Mouse (Mus musculus) heart, postnatal 25 days (tissue): ENCODE results near the gene Fam19a5. TPM values are rescaled to one million over a fixed set of nuclear protein-coding genes. Genes with fewer than 3 reads are reported as not detected.

ENCODE experiments used
- DNase-seq: peaks from one replicate; pipeline ENCODE4 v3.0.0; 2022; ENCODE audit warnings: low spot score
- intact Hi-C: fragments of 180-260 bp; cut with DNase I; formaldehyde crosslinking; loops from one replicate; pipeline ENCODE4 v1.15.1; 2025
- total RNA-seq, 2 experiments: library from RNA; stranded (reverse); gene quantifications; 2 replicates each; pipeline ENCODE4 v1.2.3; 2021

Gene Fam19a5
- total RNA-seq, 2 experiments from 2014 or later = 2.2 to 3.1 TPM

GRCm38 (mm10) chr15:87654551-87654950, 110.5 kb downstream of the Fam19a5 start:
- intact Hi-C loops = no loop called here
- DNase-seq = no peak

GRCm38 (mm10) chr15:87656496-87657155, 112.5 kb downstream of the Fam19a5 start:
- intact Hi-C loops = no loop called here

GRCm38 (mm10) chr15:87659729-87660128, 115.6 kb downstream of the Fam19a5 start:
- intact Hi-C loops = no loop called here

More at GRCm38 (mm10) chr15:87656496-87657155, 112.5 kb downstream of the Fam19a5 start:
- DNase-seq = no peak

GRCm38 (mm10) chr15:87661954-87662353, 117.9 kb downstream of the Fam19a5 start:
- intact Hi-C loops = no loop called here
- DNase-seq = no peak

More at GRCm38 (mm10) chr15:87659729-87660128, 115.6 kb downstream of the Fam19a5 start:
- DNase-seq = no peak

- no peak for DNase-seq
- intact Hi-C loops = no loop called here
These were observed 122.1 kb downstream of the Fam19a5 start for GRCm38 (mm10) chr15:87666041-87666750.

- intact Hi-C loops = no loop called here
- DNase-seq = no peak
These were observed 123.3 kb downstream of the Fam19a5 start for GRCm38 (mm10) chr15:87667416-87667815.

- no peak for DNase-seq
- intact Hi-C loops = no loop called here
These were observed 124.0 kb downstream of the Fam19a5 start for GRCm38 (mm10) chr15:87668112-87668511.

- intact Hi-C loops = no loop called here
These were observed 127.8 kb downstream of the Fam19a5 start for GRCm38 (mm10) chr15:87671929-87672328.

GRCm38 (mm10) chr15:87678711-87679110, 134.6 kb downstream of the Fam19a5 start:
- intact Hi-C loops = no loop called here
- DNase-seq = no peak

More at GRCm38 (mm10) chr15:87671929-87672328, 127.8 kb downstream of the Fam19a5 start:
- DNase-seq = no peak

- DNase-seq = no peak
- intact Hi-C loops = no loop called here
These were observed 138.3 kb downstream of the Fam19a5 start for GRCm38 (mm10) chr15:87682410-87682809.

GRCm38 (mm10) chr15:87686415-87687040, 142.4 kb downstream of the Fam19a5 start:
- intact Hi-C loops = no loop called here
- no peak for DNase-seq

GRCm38 (mm10) chr15:87691271-87691955, 147.3 kb downstream of the Fam19a5 start:
- DNase-seq = no peak
- intact Hi-C loops = no loop called here

- intact Hi-C loops = no loop called here
- no peak for DNase-seq
These were observed 147.9 kb downstream of the Fam19a5 start for GRCm38 (mm10) chr15:87691958-87692357.

- no peak for DNase-seq
- intact Hi-C loops = no loop called here
These were observed 148.3 kb downstream of the Fam19a5 start for GRCm38 (mm10) chr15:87692394-87692793.

- intact Hi-C loops = no loop called here
These were observed 148.9 kb downstream of the Fam19a5 start for GRCm38 (mm10) chr15:87692865-87693513.

GRCm38 (mm10) chr15:87697433-87697996, 153.4 kb downstream of the Fam19a5 start:
- no peak for DNase-seq
- intact Hi-C loops = no loop called here

More at GRCm38 (mm10) chr15:87692865-87693513, 148.9 kb downstream of the Fam19a5 start:
- DNase-seq = no peak

GRCm38 (mm10) chr15:87698562-87699320, 154.6 kb downstream of the Fam19a5 start:
- no peak for DNase-seq
- intact Hi-C loops = no loop called here

- intact Hi-C loops = no loop called here
- DNase-seq = no peak
These were observed 158.7 kb downstream of the Fam19a5 start for GRCm38 (mm10) chr15:87702821-87703220.

GRCm38 (mm10) chr15:87703334-87703733, 159.2 kb downstream of the Fam19a5 start:
- DNase-seq = no peak
- intact Hi-C loops = no loop called here
